Mouse (Mus musculus) heart, adult 18-20 months (tissue): ENCODE results near the gene Tle2. TPM values are rescaled to one million over a fixed set of nuclear protein-coding genes. Genes with fewer than 3 reads are reported as not detected.

Source experiments
- DNase-seq, 2 experiments: peaks; one replicate each; pipeline ENCODE4 v3.0.0; 2021 to 2022; ENCODE audit warnings: mixed read lengths in 1 of 2
- total RNA-seq, 2 experiments: library from RNA; stranded (reverse); gene quantifications; 2 replicates each; pipeline ENCODE4 v1.2.3; 2021

The Tle2 gene
- total RNA-seq, 2 experiments from 2014 or later: 4.7 to 7.1 TPM

DNA sequence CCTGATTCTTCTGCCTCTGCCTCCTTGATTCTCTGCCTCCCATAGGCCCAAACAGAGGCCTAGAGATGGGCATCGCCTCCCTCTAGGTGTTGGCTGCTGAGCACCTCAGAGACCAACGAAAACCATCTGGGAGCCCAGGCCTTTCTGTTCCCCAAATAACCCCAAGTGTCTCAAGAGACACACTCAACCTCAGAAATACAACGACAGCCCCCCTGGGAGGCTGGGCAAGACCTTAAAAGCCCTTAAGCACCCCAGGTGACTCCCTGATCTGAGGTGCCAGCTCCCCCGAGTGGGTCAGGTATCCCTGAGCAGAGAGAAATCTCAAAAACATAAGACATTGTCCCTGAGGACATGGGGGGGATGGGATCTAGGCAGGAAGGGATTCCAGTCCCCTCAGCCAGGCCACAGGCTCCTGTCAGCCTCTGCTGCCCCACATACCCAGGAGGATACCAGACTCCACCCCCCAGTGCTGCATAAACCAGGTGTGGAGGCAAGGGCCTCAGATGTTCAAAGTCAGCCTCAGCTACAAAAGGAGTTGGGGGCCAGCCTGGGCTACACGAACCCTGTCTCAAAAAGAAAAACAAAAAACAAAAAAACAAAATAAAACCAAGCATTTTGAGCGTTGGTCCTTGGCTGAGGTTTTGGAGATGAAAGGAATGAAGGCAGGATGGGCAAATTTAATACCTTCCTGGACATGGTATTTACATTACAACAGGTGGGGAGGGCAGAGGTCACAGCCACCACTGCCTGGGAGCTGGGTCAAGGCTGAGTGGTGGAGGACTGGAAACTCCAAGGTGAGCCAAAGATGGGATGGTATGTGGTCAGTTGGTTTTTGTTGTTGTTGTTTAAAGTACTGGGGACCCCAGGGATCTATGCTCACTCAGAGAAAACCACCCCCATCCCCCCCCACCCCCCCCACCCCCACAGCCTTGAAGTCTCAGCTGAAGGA lies 20.3 kb upstream of the Tle2 start:
- no peak for DNase-seq

DNA sequence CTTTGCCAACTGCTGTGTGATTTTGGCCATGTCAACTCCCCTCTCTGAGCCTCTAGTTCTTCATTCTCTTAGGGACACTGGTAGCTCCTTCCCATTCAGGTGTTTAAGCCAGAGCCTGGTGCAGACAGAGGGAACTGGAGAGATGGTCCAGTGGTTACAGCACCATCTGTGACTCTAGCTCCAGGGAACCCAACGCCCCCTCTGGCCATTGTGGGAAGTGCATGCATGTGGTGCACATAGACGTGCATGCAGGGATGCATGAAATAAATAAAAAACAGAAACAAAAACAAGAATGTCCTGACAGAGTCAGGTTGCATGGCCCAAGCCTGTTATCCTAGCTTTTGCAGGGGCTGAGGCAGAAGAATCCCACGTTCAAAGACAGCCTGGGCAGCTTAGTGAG lies 18.1 kb upstream of the Tle2 start:
- no peak for DNase-seq

DNA sequence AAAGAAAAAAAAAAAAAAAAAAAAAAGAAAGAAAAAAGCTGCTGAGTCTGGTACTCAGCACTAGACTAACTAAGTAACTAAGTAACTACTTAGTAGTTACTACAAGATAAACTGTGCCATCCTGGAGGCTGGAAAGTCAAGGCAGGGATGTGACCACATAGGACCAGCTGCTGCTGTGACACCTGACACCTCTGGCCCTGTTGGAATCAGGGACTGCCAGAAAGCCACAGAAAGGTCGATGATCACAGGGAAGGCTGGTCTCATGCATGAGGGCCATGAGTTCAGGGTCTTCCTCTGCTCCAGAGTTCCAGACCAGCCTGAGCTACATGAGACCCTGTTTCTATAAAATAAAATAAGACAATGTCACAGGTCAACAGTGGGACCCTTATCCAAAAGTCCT lies 16.9 kb upstream of the Tle2 start:
- no peak for DNase-seq

DNA sequence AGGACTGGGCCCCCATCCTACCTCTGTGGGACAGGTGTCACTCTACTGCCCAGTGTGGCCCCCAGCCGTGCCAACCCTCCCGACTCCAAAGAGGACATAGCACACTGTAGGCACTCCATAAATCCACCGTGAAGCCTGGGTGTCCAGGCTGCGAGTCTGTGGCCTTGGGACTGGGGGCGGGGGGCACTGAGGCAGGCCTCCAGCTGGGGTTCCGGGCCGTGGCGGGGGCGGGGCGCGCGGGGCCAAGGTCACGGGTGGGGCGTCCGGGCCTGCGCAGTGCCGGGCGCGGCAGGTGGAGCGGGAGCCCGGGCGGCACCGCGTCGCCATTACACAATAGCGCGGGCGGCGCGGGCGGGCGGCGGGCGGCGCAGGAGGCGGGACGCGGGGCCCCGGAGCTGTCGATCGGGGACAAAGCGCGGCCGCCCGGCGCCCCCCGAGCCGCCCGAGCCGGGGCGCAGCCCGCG lies 15.2 kb upstream of the Tle2 start, which contains the start of gene Aes:
TSS of gene Aes (plus strand) at position 326 of the 464 bp plus-strand sequence.
- peak; percentile 87 to 90 for DNase-seq

DNA sequence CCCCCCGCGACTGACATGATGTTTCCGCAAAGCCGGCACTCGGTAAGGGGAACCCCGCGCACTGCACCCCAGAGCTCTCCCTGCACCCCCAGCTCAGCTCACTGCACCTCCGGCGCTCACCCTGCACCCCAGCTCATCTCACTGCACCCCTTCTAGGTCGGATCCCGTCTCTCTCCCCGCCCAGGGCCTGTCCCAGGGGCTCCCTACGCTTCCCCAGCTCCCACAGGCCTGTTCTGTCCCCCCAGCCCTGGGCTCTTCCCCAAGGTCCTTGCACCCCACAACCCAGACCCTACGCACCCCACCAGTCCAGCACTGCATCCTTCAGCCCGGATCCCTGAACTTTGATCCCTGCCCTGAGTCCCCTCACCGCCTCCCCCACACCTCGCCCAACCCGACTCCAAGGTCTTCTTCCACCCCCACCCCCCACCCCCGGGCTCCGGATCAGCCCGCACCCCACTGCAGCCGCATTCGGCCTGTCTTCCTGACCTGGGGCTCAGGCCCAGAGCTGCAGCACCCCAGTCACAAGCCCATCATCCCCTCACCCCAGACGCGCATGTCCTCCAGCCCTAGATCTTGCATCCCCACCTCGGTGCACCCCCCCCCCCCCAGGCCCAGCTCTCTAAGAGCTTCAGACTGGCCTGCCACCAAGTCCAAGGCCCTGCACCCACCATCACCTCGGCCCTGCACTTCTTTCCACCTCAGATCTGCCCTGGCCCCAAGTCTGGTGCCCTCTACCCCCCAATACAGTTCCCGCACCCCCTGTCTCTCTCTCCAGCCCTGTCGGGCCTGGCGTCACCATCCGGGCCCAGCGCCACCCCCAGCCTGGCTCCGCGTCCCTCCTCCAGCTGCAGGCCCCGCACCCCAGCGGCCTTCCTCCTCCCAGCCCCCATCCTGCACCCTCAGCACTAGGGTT lies 14.5 kb upstream of the Tle2 start:
- peak; percentile 80 to 81 for DNase-seq

DNA sequence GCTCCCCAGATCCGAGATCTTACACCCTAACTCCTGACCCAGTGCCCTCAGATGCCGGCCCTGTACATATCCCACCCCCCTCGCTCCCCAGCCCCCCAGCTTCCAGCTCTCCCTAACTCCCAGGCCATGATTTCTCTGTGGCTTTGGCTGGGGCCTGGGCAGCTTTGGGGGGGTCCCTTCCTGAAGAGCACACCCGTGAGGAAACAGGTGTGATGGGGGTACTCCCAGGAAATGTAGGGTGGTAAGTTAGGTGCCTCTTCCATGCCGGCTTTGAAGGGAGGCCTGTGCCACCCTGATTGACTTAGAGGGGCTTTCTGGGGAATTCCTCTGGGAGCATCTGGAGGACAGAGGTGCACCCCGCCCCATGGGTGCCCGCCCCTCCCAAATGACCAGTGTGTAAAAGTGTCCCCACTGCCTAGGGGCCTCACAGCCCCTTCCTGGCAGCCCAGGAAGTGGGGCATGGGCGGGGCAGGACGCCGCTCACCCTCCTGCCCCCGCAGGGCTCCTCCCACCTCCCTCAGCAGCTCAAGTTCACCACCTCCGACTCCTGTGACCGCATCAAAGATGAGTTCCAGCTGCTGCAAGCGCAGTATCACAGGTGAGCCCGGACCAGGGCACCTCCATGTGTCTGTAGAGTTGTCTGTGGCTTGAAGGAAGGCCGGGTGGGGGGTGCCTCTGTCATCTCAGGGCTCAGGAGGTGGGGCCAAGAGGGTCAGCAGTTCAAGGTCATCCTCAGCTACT lies 13.5 kb upstream of the Tle2 start:
- DNase-seq: peak; percentile 40 to 68

DNA sequence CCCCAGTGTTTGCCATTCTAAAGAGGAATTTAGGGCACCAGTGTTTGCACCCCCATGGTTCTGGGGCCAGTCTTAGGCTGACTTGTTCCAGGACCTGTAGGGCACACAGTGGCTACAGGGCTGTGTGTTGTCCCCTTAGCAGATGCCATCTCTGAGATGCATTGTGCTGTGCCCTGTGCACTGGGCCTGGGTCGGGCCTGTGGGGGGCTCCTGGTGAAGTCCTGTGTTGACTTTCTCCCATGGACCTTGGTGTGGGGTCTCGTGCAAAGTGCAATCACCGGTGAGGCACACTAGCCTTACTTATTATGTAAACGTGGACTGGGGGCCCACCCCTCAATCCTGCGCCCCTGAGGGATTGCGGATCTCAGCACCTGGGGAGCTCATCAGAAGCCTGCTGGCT lies 11.9 kb upstream of the Tle2 start:
- no peak for DNase-seq

DNA sequence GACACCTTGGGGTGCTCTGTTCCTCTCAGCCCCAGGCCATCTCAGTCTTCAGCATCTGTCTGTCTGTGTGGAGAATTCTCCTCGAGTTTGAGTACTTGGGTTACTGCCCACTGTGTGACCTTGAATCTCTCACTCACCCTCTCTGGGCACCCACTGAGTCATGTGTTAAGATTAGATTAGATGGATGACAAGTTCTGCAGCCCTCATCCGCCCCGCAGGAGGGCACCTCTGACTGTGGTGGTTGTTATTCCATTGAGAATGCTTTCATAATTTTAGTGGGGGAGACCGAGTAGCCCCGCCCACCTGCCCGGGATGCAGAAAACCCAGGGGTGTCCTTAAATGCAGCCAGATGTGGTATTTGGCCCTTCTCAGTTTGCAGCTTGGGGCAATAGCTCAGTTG lies 10.9 kb upstream of the Tle2 start:
- DNase-seq: peak in 1 of 2 experiments; percentile 21

DNA sequence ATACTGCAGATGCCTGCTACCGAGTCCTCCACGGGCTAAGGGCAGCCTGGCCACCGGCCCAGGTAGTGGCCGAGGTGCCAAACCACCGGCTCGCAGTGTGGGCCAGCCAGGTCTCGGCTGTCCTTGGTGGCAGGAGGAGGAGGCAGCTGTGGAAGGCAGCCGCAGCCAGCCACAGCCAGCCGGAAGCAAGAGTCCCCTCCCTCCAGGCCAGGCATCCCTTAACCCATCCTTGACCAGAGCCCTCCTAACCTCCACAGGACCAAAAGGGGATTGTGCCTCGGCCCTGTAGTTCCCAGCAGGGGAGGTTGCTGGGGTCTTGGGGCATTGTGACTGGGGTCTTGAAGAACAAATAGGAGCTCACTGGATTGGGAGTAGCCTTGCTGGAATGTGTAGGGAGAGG lies 10.1 kb upstream of the Tle2 start:
- peak; percentile 65 to 77 for DNase-seq

DNA sequence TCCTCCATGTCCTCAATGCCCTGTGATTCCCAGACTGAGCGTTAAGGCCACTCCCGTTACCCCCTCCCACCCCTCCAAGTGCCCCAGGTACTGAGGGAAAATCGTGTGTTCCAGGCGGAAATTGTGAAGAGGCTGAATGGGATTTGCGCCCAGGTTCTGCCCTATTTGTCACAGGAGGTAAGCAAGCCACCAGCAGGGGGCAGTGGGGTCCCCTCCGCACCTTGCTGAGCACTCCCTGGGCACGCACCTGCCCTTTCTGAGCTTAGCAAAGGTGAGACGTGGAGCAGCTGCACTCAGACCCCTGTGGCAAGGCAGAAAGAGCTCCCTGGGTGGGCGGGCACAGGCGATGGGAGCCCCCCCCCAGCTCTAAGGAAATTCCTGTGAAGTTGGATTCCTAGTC lies 9.6 kb upstream of the Tle2 start:
- peak; percentile 46 to 65 for DNase-seq

DNA sequence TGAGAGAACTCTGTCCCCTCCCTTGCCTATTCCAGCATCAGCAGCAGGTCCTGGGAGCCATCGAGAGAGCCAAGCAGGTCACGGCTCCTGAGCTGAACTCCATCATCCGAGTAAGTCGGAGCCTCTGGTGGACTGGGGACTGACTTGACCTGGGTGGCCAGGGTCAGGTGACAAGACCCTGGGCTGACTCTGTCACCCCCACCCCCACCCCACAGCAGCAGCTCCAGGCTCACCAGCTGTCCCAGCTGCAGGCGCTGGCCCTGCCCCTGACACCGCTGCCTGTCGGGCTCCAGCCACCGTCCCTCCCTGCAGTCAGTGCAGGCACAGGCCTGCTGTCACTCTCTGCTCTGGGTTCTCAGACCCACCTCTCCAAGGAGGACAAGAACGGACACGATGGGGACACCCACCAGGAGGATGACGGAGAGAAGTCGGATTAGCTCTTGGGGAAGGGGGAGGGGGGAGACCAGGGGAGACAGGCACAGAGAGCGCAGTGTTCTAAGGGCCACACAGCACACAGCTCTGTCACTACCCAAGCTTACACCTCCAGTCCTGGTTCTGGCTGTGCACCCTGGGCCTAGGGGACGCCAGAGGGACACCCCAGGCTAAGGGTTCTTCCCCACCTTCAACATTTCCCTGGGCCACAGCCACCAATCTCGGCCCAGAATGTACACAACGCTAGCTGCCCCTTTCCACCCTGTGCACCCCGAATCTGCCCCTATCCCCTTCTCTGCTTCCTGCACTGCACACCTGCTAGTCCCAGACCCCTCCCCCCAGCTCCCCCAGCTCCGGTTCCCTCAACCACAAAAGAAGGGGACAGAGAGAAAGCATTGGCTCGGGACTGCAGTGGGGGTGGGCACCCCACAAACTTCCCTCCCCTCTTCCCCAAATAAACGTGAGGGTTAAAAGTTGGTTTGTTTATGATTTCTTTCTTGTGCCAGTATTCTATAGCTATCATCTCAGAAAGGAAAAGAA lies 8.8 kb upstream of the Tle2 start:
- DNase-seq: no peak

DNA sequence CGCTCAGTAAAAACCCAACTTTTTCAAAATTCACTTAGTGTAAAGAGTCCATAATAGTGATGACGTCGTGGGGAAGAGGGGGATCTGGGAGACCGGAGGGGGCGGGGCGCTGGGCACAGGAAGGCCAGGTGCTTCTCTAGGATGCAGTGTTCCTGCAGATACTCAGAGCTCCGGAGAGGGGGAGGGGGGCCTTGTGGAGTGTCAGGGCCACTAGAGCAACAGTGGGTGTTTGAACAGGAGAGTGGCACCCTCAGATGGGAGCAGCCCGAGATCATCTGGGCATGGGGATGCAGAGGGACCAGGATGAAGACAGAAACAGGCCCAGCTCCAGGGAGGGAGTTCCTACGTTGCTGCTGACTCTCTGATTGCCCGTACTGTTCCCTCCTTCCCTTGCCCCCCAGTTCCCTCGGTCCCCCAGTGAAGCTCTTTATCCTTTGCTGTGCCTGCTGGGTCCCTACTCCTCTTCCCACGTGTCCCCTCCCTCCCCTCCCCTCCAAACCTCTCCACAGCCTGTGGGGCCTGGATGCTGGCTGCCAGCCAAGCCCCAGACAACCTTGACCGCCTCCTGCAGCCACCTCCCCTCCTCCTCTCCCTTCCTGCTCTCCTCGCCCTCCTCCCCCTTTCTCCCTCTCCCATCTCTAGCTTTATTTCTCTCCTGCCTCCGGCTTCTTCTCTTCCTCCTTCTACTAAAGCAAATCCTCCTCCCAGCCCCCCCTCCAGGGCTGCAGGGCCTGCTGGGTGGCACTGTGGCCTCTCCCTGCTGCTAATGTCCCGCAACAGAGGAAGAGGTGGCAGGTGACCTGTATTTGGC lies 5.8 kb upstream of the Tle2 start:
- DNase-seq: peak; percentile 28 to 49

DNA sequence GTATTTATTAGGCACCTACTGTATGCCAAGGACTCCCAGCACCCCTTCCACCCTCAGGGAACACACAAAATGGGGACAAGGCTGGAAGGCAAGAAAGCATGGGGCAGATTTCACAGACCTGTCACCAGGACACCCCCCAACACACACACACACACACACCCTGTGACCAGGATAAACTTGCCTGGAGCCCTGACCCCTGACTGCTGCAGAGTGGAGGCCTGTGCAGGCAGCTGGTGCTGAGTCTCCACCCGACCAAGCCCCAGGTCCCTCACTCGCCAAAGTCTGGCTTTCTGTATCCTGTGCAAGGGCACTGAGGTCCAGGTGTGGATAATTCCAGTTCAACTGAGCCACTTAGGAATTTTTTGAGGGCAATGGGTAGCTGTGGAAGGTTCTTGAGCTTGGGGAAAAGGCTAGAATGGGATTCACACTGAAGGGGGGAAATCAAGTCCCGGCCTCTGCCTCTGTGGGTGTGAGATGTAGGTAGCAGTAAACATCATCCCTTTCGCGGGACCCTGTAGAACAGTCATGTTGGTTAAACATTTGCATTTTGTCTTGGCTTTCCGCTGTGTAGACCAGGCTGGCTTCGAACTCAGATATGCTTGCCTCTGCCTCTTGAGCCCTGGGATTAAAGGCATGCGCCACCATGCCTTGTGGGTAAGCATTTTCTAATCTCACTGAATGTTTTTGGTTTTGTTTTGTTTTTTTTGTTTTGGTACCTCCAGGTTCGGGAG lies 4.7 kb upstream of the Tle2 start:
- DNase-seq: no peak

DNA sequence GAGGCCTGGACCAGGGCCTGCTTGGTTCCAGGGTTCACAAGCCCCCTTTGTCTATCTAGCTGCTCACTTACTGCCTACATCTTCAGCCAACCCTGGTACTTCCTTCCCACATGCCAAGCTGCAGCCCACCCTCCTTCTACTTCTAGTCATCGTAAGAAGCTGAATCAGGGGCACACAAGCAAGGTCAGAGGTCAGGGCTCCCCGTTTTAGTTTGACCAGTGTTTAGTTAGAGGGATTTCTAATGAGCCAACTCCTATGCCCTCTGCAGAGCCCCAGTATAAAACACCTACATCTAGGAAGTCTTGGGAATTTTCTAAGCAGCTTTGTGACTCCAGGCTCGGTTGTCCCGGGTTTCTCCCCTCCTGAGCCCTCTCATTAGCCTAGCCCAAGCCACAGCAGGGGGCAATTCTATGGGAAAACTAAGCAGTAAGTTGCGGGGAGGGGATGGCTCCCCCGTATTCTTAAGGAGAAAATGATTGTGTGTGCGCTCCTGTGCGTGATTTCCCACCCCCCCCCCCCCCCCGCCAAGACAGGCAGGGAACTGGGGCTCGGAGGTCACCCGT lies 4.0 kb upstream of the Tle2 start:
- no peak for DNase-seq

DNA sequence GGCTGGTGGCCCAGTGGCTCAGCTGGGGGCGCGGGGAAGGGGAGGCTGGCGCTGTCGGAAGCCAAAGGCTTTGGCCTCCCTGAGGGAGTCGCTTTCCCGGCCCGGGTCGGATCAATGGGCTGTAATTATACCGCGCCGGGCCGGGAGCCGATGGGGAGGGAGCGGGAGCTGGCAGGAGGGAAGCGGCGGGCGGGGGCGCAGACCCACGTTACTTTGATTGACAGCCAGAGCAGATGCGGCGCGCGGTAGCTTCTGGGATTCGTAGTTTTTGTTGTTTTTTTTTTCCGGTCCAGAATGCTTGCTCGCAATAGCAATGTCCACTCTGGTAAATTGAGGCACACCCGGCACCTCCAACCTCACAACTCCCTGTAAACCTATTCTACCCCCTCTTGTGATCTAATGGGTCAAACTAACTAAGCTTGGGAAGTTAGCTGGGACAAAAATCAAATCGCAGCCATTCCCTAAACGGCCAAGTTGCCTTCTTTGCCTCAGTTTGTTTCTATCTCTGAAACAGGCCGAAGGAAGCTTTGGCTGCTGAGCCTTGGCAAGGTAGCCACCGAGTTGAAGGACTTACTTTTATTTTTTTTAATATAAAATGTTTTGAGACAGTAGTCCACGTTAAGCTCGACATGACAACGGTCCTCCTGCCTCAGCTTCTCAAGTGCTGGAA lies 3.4 kb upstream of the Tle2 start:
- DNase-seq: peak; percentile 93 to 95

DNA sequence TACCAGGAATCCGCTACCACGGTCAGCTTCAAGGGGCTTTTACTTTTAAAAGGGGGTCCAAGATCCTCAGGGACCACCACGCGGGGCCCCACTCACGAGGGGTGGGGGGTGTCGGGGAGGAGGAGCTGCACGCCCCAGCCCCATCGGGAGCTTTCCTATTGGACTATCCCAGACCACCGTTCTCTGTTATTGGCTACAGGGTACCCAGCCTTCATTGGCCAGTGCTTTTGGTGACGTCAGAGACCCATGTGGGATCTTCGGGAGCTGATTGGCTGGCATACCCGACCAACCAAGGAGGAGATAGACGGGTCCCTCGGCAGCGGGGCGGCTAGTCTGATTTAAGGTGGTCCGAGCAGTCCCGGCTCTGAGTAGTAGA lies 2.9 kb upstream of the Tle2 start:
- DNase-seq: peak; percentile 99 to 100

DNA sequence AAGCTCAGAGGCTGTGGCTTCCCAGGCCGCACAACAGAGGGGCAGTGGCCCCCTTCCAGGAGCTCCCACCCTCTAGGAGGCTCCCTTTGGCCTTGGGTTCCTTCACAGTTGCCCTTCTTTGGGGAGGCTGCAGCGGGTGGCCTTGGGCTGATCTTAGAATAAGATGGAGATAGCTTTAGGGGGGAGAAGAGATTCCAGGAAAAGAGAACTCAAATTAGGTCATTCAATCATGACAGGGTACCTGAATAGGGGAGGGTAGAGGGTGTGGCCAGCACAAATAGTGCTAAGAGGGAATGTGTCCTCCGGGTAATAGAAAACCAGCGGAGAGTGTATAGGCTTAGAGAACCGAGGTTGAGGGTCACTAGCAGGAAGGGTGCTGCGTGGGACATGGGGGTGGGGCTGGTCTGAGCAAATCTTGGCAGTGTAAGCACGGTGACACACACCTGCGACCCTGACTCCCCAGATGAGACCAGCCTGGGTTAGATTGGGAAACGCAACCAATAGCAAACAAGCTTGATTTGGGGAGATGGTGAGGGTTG lies 2.2 kb upstream of the Tle2 start:
- DNase-seq: peak in 1 of 2 experiments; percentile 38

DNA sequence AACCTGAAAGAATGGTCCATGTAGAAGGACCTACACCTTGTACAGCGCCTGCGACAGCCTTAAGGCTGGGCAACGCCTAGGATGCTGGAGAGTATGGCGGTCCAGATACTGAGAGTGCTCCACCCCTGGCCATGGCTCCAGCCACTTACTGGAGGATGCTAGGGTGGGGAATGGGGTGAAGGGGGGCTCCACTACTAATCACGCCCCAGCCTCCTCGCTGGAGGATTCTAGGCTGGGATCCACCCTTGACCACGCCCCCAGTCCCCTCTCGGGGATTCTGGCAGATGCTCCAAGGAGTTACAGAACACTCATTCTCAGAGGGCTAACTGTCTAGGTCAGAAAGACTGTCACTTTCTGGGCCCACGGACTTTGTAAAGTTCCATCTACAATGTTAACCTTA lies 1.4 kb upstream of the Tle2 start:
- DNase-seq: peak; percentile 80 to 83
